Mouse (Mus musculus): ENCODE results near the gene Mlst8. TPM values are rescaled to one million over a fixed set of nuclear protein-coding genes. Genes with fewer than 3 reads are reported as not detected.

The Mlst8 gene
- polyA plus RNA-seq, 1 experiment: 16.0 TPM

- H3K27ac ChIP-seq (ENCODE audit: insufficient read depth, low read depth, low read length): no peak overlapping the region
- H3K4me1 ChIP-seq (ENCODE audit: control insufficient read depth, insufficient read depth, low read length): peaks cover 17% of the 10 kb centered on the region
- TF ChIP-seq POLR2A (IDR thresholded peaks at IDR 0.05; ENCODE audit: borderline replicate concordance, low read depth, low read length): no peak
- peak overlapping the region; percentile 87 for H3K4me3 ChIP-seq (ENCODE audit: insufficient read depth, low read length)
Observed at GRCm38 (mm10) chr17:24454218-24454755, 24.6 kb downstream of the Mlst8 start.

GRCm38 (mm10) chr17:24453372-24453771, 25.5 kb downstream of the Mlst8 start:
- Histone ChIP-seq H3K4me3 (ENCODE audit: insufficient read depth, low read length) (no peak overlapping the region), H3K4me1 (ENCODE audit: control insufficient read depth, insufficient read depth, low read length) (peaks cover 17% of the 10 kb centered on the region), H3K27ac (ENCODE audit: insufficient read depth, low read depth, low read length) (no peak overlapping the region)
- TF ChIP-seq CTCF (IDR thresholded peaks at IDR 0.05; ENCODE audit: low read depth, low read length) (no peak), POLR2A (IDR thresholded peaks at IDR 0.05; ENCODE audit: borderline replicate concordance, low read depth, low read length) (no peak)

- Histone ChIP-seq H3K4me3 (ENCODE audit: insufficient read depth, low read length) (no peak overlapping the region), H3K4me1 (ENCODE audit: control insufficient read depth, insufficient read depth, low read length) (peaks cover 33% of the 10 kb centered on the region), H3K27ac (ENCODE audit: insufficient read depth, low read depth, low read length) (no peak overlapping the region)
- no peak for TF ChIP-seq CTCF (IDR thresholded peaks at IDR 0.05; ENCODE audit: low read depth, low read length)
Observed at GRCm38 (mm10) chr17:24451220-24451619, 27.7 kb downstream of the Mlst8 start.

GRCm38 (mm10) chr17:24449507-24449906, 29.4 kb downstream of the Mlst8 start:
- peaks cover 26% of the 10 kb centered on the region for H3K4me1 ChIP-seq (ENCODE audit: control insufficient read depth, insufficient read depth, low read length)

GRCm38 (mm10) chr17:24446590-24446989, 32.3 kb downstream of the Mlst8 start:
- TF ChIP-seq CTCF (IDR thresholded peaks at IDR 0.05; ENCODE audit: low read depth, low read length) (no peak), POLR2A (IDR thresholded peaks at IDR 0.05; ENCODE audit: borderline replicate concordance, low read depth, low read length) (no peak)
- peaks cover 16% of the 10 kb centered on the region for H3K4me1 ChIP-seq (ENCODE audit: control insufficient read depth, insufficient read depth, low read length)
- no peak overlapping the region for H3K4me3 ChIP-seq (ENCODE audit: insufficient read depth, low read length)
- peak overlapping the region; percentile 30; the same call in 1 of the 2 replicates for H3K27ac ChIP-seq (ENCODE audit: insufficient read depth, low read depth, low read length)

More at GRCm38 (mm10) chr17:24449507-24449906, 29.4 kb downstream of the Mlst8 start:
- H3K27ac ChIP-seq (ENCODE audit: insufficient read depth, low read depth, low read length): no peak overlapping the region
- no peak overlapping the region for H3K4me3 ChIP-seq (ENCODE audit: insufficient read depth, low read length)
- no peak for TF ChIP-seq CTCF (IDR thresholded peaks at IDR 0.05; ENCODE audit: low read depth, low read length)
- no peak for TF ChIP-seq POLR2A (IDR thresholded peaks at IDR 0.05; ENCODE audit: borderline replicate concordance, low read depth, low read length)

- no peak overlapping the region for H3K4me3 ChIP-seq (ENCODE audit: insufficient read depth, low read length)
- H3K27ac ChIP-seq (ENCODE audit: insufficient read depth, low read depth, low read length): no peak overlapping the region
- no peak for TF ChIP-seq CTCF (IDR thresholded peaks at IDR 0.05; ENCODE audit: low read depth, low read length)
- TF ChIP-seq POLR2A (IDR thresholded peaks at IDR 0.05; ENCODE audit: borderline replicate concordance, low read depth, low read length): no peak
- H3K4me1 ChIP-seq (ENCODE audit: control insufficient read depth, insufficient read depth, low read length): peaks cover 16% of the 10 kb centered on the region
Observed at GRCm38 (mm10) chr17:24443409-24443808, 35.5 kb downstream of the Mlst8 start.

GRCm38 (mm10) chr17:24442632-24443155, 36.2 kb downstream of the Mlst8 start, which contains the start of gene Dnase1l2:
Dnase1l2 (minus strand) TSS chr17:24443105.
- TF ChIP-seq CTCF (IDR thresholded peaks at IDR 0.05; ENCODE audit: low read depth, low read length) (no peak), POLR2A (IDR thresholded peaks at IDR 0.05; ENCODE audit: borderline replicate concordance, low read depth, low read length) (no peak)
- no peak within 1 kb of the TSS for H3K27ac ChIP-seq (ENCODE audit: insufficient read depth, low read depth, low read length)
- H3K4me1 ChIP-seq (ENCODE audit: control insufficient read depth, insufficient read depth, low read length): peaks cover 14% of the 10 kb centered on the region
- H3K4me3 ChIP-seq (ENCODE audit: insufficient read depth, low read length): no peak within 1 kb of the TSS

GRCm38 (mm10) chr17:24442107-24442506, 36.8 kb downstream of the Mlst8 start:
- no peak for TF ChIP-seq POLR2A (IDR thresholded peaks at IDR 0.05; ENCODE audit: borderline replicate concordance, low read depth, low read length)
- no peak for TF ChIP-seq CTCF (IDR thresholded peaks at IDR 0.05; ENCODE audit: low read depth, low read length)
- Histone ChIP-seq H3K4me1 (ENCODE audit: control insufficient read depth, insufficient read depth, low read length) (peaks cover 8% of the 10 kb centered on the region), H3K27ac (ENCODE audit: insufficient read depth, low read depth, low read length) (no peak overlapping the region)

GRCm38 (mm10) chr17:24441148-24441547, 37.7 kb downstream of the Mlst8 start:
- TF ChIP-seq POLR2A (IDR thresholded peaks at IDR 0.05; ENCODE audit: borderline replicate concordance, low read depth, low read length) (no peak), CTCF (IDR thresholded peaks at IDR 0.05; ENCODE audit: low read depth, low read length) (0 out of 2 replicates have a peak, but pooled peaks have one; percentile 13)
- Histone ChIP-seq H3K4me1 (ENCODE audit: control insufficient read depth, insufficient read depth, low read length) (no peaks in the 10 kb centered on the region), H3K4me3 (ENCODE audit: insufficient read depth, low read length) (no peak overlapping the region), H3K27ac (ENCODE audit: insufficient read depth, low read depth, low read length) (no peak overlapping the region)

More at GRCm38 (mm10) chr17:24442107-24442506, 36.8 kb downstream of the Mlst8 start:
- H3K4me3 ChIP-seq (ENCODE audit: insufficient read depth, low read length): no peak overlapping the region

GRCm38 (mm10) chr17:24440377-24440776, 38.5 kb downstream of the Mlst8 start:
- TF ChIP-seq CTCF (IDR thresholded peaks at IDR 0.05; ENCODE audit: low read depth, low read length) (no peak), POLR2A (IDR thresholded peaks at IDR 0.05; ENCODE audit: borderline replicate concordance, low read depth, low read length) (no peak)
- no peak overlapping the region for H3K4me3 ChIP-seq (ENCODE audit: insufficient read depth, low read length)
- H3K27ac ChIP-seq (ENCODE audit: insufficient read depth, low read depth, low read length): no peak overlapping the region
- no peaks in the 10 kb centered on the region for H3K4me1 ChIP-seq (ENCODE audit: control insufficient read depth, insufficient read depth, low read length)
